ENCODE assay signal across 25 mouse cellular contexts in the genomic region with DNA sequence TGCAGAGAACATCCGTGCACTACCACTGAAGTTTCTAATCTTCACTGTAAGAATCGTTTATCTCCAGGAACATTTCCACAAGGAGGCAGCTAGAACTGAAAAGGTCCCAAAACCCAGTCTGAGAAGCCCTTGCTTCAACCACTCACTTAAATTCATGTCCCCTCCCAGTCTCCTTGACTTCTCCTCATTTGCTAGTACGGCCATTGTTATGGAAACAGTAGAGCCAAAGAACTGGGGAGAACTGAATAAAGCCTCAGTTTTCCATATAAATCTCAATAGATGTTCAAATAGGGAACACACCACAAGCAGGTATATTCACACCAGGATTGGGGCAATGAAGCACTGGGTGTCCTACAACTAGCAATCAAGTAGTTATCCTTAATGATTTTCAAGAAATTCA. TPM values are rescaled to one million over a fixed set of nuclear protein-coding genes. Genes with fewer than 3 reads are reported as not detected.
DNase-seq lines count a peak whose midpoint lies in the region; ATAC-seq lines count a peak whose summit lies in the region.
"Had no signal": no experiment of that assay in that cellular context is flagged by ENCODE, and none has a peak within 500 bp of the region (broad histone marks: within the 10 kb centered on the region; RNA-seq: fewer than 3 reads in every experiment).

No protein-coding gene starts in this region.

- peak; percentile 69 for DNase-seq in ES-CJ7 (ENCODE audit: low read depth, low spot score)
- peak; percentile 69 for DNase-seq in R1 (ENCODE audit: low read depth, low spot score)
- peak; percentile 56 for DNase-seq in ZHBTc4 (ENCODE audit: low read depth, low spot score)
- DNase-seq in heart, adult 11 months, result no peak
- DNase-seq: adrenal gland, adult 2 months; adrenal gland, adult 8-10 months; adrenal gland, postnatal 10 days; adrenal gland, postnatal 14 days; adrenal gland, postnatal 25 days; adrenal gland, postnatal 36 days; B cell, adult 2 months; cerebellum, adult 11 months; cerebellum, adult 11-12 months; cerebellum, adult 18-20 months; cerebellum, adult 2 months; cerebellum, adult 8-10 months; cerebellum, adult 9-10 months had no signal

- H3K4me3 ChIP-seq in hindbrain, embryonic 16.5 days (ENCODE audit: low read length), result no peak overlapping the region
- no peak overlapping the region for H3K4me3 ChIP-seq in heart, embryonic 11.5 days (ENCODE audit: low read depth, low read length)

- no peak overlapping the region for H3K4me2 ChIP-seq in hindbrain, embryonic 16.5 days (ENCODE audit: low read length)
- H3K4me2 ChIP-seq in heart, embryonic 11.5 days, result no peak overlapping the region

- H3K4me1 ChIP-seq in hindbrain, embryonic 16.5 days (ENCODE audit: control insufficient read depth, insufficient read depth, low read depth, low read length), result no peaks in the 10 kb centered on the region
- no peaks in the 10 kb centered on the region for H3K4me1 ChIP-seq in heart, embryonic 11.5 days (ENCODE audit: control insufficient read depth, insufficient read depth, low read length)

- H3K36me3 ChIP-seq in hindbrain, embryonic 16.5 days (ENCODE audit: control insufficient read depth, insufficient read depth, low read length), result no peaks in the 10 kb centered on the region
- no peaks in the 10 kb centered on the region for H3K36me3 ChIP-seq in heart, embryonic 11.5 days (ENCODE audit: control insufficient read depth, insufficient read depth, low read length)
- H3K36me3 ChIP-seq: G1E had no signal

- WGBS in hindbrain, embryonic 16.5 days, result 46% methylated on average over 3 of the region's 3 CpGs
- WGBS in heart, embryonic 11.5 days (ENCODE audit: insufficient replicate concordance), result 57% methylated on average over 3 of the region's 3 CpGs

- no peak for ATAC-seq in hindbrain, embryonic 16.5 days
- no peak for ATAC-seq in heart, embryonic 11.5 days (replicated peaks; ENCODE audit: insufficient number of reproducible peaks, low FRiP score, low TSS enrichment)
- ATAC-seq: activated CD4-positive, CD25-positive, alpha-beta regulatory T cell, adult 4 months; CD4-positive, CD25-positive, alpha-beta regulatory T cell, adult 4 months; Patski had no signal

- no peak overlapping the region for H3K27ac ChIP-seq in hindbrain, embryonic 16.5 days (ENCODE audit: low read depth, low read length)
- H3K27ac ChIP-seq in heart, embryonic 11.5 days (ENCODE audit: low read depth, low read length), result no peak overlapping the region

- H3K9ac ChIP-seq in hindbrain, embryonic 16.5 days (ENCODE audit: low read depth, low read length), result no peak overlapping the region
- no peak overlapping the region for H3K9ac ChIP-seq in heart, embryonic 11.5 days (ENCODE audit: low read depth, low read length)

- H3K9me3 ChIP-seq in hindbrain, embryonic 16.5 days (ENCODE audit: control insufficient read depth, low read length), result no peaks in the 10 kb centered on the region
- H3K9me3 ChIP-seq in heart, embryonic 11.5 days (replicated peaks; ENCODE audit: control insufficient read depth, low read length), result no peaks in the 10 kb centered on the region
- H3K9me3 ChIP-seq: G1E had no signal

- H3K27me3 ChIP-seq in hindbrain, embryonic 16.5 days (replicated peaks; ENCODE audit: control insufficient read depth, insufficient read depth, low read length), result no peaks in the 10 kb centered on the region
- no peaks in the 10 kb centered on the region for H3K27me3 ChIP-seq in heart, embryonic 11.5 days (ENCODE audit: control insufficient read depth, insufficient read depth, low read length)
- H3K27me3 ChIP-seq: CH12.LX had no signal

RNA-seq across cellular contexts. Expression of gene Pak7, which starts 12.4 kb away (rescaled TPM):
- 25.1 and 28.2 TPM in 2 replicates for polyA plus RNA-seq in hindbrain, embryonic 16.5 days (2015; fragmentation: Nextera tagmentation; extraction: Ambion mirVana)
- polyA plus RNA-seq in heart, embryonic 11.5 days (2014; fragmentation: Nextera tagmentation; extraction: Ambion mirVana), result 0.70 and 0.87 TPM in 2 replicates
- polyA plus RNA-seq: activated CD4-positive, CD25-positive, alpha-beta regulatory T cell, adult 4 months; adrenal gland, adult 2 months; C2C12; CD4-positive, CD25-positive, alpha-beta regulatory T cell, adult 4 months; G1E; Patski had no signal

Comparison
In these comparisons a context has a peak if more than half of its experiments do, and no peak if none do; other contexts are left out.
1. RNA of gene Pak7, which starts 12.4 kb away (polyA plus RNA-seq): 25.1 to 28.2 TPM in hindbrain, embryonic 16.5 days; 0.70 to 0.87 TPM in heart, embryonic 11.5 days; every median in the first group is over 10 times any median in the second.